Mouse (Mus musculus) embryo, embryonic 9.5 days (tissue): ENCODE data around the gene 4930579F01Rik.
"Not testable (repeated sequence)": the region's sequence is repeated elsewhere in the genome, so short reads cannot be mapped to it uniquely, and the experiment has no call there.

Experiments
- DNase-seq: peaks from one replicate; pipeline ENCODE4 v3.0.0-alpha.2; 2017; ENCODE audit errors: extremely low spot score

Gene 4930579F01Rik

DNA sequence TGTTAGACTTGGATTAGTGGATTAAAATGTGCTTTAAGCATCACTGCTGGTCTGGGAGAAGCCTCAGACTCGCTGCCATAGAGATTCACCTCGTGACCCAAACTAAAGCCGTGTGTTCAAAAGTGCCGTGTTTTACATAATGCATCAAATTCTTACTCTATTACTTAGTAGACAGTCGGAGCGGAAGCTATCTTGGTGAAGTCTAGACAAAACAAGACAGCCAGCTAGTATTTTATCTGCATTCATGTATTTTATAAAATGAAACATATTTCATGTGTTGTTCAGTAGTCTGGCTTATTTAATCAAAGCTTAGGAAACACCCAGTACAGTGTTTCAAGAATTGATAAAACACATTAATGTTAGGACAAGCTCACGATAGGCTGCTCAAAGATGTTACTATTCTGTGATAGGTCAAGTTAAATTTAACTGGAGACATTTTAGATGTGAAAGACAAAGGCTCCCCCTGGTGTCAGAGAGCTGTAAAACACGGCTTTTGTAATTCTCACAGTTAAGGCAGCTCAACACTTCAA lies 48.9 kb downstream of the 4930579F01Rik start, which contains the start of gene Mttp:
TSS of gene Mttp (minus strand) at position 327 of the 530 bp plus-strand sequence.
- DNase-seq = peak; percentile 81

GRCm38 (mm10) chr3:138144060-138144641 lies 49.5 kb downstream of the 4930579F01Rik start:
- DNase-seq = peak; percentile 55

- peak; percentile 98 for DNase-seq
These were observed 50.1 kb downstream of the 4930579F01Rik start, which contains the start of gene Trmt10a for GRCm38 (mm10) chr3:138143315-138144059. Gene Trmt10a, plus strand, starts transcription at chr3:138143448.

- DNase-seq = no peak
These were observed 50.8 kb downstream of the 4930579F01Rik start for GRCm38 (mm10) chr3:138142733-138143314.

GRCm38 (mm10) chr3:138142052-138142732 lies 51.4 kb downstream of the 4930579F01Rik start:
- peak; percentile 28 for DNase-seq

DNA sequence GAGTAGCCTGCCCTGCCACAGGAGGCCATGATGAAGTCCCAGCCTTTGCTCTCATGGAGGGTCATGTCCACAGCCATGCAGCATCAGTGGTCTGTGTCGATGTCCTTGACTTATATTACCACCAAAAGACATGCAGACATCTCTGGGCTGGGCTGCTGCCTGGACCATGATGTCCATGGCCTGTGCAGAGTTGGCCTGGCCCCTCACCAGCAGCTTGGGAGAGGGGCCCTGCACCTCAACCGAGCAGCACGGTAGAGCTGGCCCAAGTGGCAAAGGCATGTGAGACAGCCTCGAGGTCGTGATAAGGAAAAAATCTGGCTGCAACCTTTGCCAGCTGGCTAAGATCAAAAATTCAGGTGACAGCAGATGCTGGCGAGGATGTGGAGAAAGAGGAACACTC lies 54.0 kb downstream of the 4930579F01Rik start:
- DNase-seq = no peak

- not testable (repeated sequence) for DNase-seq
These were observed 55.5 kb downstream of the 4930579F01Rik start for GRCm38 (mm10) chr3:138138146-138138545.

DNA sequence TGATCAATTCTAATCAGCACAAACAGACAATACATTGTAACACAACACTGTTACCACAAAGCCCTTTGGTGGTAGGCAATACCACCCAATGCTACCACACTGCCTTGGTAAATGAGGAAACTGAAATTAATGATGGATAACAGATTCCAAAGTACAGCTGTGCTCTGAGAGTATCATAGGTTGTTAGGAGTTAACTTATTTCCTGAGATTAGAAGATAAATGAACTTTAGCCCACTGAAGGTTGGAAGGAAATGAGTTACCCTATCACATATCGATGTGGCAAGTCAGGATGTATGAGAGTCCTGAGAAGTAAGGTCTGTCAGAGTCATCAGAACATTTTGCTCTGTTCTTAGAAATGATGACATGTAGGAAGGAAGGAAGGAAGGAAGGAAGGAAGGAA lies 59.1 kb downstream of the 4930579F01Rik start:
- no peak for DNase-seq

DNA sequence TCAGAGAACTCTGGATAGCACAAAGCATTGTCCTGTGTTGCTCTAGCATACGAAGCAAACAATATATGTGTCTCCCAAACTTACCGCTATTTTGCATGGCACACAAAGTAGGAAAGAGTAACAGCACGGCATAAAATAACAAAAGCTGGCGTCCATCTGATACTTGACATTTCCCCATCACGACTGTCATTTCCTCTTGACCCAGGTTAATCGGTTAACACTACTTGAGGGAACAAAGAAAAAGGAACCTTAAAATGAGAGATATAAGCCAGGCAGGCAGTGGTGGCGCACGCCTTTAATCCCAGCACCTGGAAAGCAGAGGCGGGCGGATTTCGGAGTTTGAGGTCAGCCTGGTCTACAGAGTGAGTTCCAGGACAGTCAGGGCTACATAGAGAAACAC lies 59.7 kb downstream of the 4930579F01Rik start:
- no peak for DNase-seq

- DNase-seq = no peak
These were observed 60.2 kb downstream of the 4930579F01Rik start for GRCm38 (mm10) chr3:138133463-138133862.

DNA sequence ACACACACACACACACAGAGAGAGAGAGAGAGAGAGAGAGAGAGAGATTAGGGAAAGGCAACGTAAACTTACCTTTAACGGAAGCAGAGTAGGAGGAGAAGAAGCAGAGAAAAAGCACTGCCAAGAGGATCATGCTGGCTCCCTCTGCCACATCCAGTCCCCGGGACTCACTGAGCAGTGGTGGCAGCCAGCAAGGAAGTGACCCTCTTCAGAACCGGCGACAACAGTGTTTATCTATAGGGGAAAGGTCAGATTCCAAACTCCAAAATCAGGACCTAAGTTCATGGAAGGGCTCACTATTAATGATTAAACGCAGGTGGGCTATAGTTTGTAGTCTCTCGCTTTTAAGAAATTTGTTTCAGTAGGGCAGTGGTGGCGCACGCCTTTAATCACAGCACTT lies 62.5 kb downstream of the 4930579F01Rik start:
- DNase-seq = no peak

DNA sequence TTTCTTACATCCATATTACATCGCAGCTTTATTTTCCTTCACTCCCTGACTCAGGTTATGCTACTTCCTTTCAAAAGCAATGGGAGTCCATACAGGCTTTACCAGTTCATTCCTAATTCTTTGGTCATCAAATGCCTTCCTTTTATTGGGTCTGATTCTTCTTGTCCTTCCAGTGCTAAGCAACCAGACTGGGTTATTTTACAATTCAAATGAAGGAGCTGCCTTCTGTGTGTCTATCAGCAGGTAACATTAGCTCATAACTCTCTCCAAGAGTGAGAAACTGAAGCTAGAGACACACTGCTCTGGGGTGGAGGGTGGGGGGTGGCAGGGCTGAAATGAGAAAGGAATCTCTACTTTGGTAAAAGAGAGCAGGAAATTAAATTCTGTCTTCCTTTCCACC lies 62.9 kb downstream of the 4930579F01Rik start:
- no peak for DNase-seq

- DNase-seq = no peak
These were observed 64.5 kb downstream of the 4930579F01Rik start for GRCm38 (mm10) chr3:138129110-138129509.

DNA sequence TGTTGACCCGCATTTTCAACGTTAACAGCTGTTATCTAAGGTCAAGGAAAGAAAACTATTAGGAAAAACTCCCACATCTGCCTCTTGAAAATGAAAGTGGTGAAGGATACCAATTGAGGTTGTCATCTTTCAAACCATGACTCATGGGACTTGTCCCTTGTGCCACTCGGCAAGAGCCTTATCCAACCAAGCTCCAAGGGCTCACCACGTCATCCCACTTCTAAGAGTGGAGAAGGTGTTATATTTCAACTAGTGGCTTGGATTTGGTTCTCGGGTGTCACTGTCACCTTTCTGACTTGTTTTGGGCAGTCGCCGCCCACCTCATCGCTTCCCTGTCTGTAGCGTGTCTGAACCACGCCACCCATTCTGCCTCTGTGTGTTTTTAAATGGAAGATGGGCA lies 69.8 kb downstream of the 4930579F01Rik start:
- no peak for DNase-seq

GRCm38 (mm10) chr3:138121461-138121860 lies 72.2 kb downstream of the 4930579F01Rik start:
- DNase-seq = no peak

GRCm38 (mm10) chr3:138119444-138120105 lies 74.0 kb downstream of the 4930579F01Rik start:
- DNase-seq = no peak

DNA sequence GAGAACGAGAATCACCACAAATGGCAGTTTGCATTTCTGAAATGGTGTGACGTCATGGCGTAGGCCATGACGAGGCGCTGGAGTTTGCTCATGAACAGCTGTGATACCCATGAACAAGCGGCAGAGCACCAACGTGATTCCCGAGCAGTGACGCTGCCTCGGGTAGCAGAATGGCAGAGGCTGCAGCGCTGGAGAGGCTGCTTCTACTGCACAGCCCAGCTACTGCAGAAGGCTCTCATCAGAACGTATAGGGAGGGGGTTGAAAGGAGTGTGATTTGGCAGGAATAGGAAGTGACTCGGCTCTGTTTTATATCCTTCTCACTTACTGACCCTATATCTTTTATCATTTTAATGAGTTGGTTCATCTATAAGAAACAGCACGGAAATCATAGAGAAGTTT lies 74.8 kb downstream of the 4930579F01Rik start:
- DNase-seq = no peak

DNA sequence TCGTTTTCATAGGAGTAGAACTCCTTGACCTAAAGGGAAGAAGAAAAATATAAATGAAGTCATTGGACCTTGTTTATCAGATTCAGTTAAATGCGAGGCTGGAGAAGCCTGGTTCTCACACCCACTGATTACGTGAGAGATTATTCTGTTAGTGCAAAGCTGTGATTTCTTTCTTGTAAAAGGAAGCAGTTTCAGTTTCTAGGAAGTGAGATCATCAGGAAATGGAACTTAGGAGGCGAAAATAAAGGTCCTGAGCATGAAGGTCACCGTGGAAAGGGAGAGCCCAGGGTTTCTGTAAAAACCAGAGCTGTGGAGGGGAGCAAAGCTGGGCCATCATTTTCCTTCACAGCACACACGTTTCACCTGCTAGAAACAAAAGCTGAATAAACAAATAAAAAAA lies 75.2 kb downstream of the 4930579F01Rik start:
- DNase-seq = no peak

GRCm38 (mm10) chr3:138116871-138117270 lies 76.8 kb downstream of the 4930579F01Rik start:
- no peak for DNase-seq

DNA sequence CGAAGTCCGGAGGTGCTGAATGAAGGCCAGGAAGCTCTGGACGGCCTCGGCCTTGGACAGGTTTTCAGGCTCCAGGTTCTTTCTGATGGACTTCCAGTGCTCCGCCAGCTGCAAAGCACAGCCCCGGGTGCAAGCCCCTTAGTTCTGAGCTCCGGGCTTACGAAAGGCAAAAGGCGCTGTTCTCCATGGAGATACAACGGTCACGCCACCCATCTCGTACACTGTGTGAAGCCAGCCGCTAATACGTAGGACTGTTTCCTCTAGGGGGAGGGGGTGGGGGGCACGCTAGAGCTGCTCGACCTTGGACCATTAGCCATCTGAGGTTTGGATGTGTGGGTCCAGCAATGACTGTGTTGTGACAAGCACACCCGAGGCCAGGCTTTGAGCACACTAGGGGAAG lies 79.5 kb downstream of the 4930579F01Rik start:
- no peak for DNase-seq
